Mouse (Mus musculus): ENCODE measurements at regions not wholly inside any gene's neighbourhood (a gene's known extent, or its start where the extent isn't known, plus 50 kb on each side); places are given as distances from the start of the nearest gene placed in this dataset.

- H3K4me2 ChIP-seq (replicated peaks): no peak overlapping the region
- H3K27me3 ChIP-seq (replicated peaks): no peaks in the 10 kb centered on the region
- no peaks in the 10 kb centered on the region for H3K9me3 ChIP-seq
- ATAC-seq (ENCODE audit: low FRiP score, low read depth): no peak
- H3K27ac ChIP-seq: no peak overlapping the region
- no peak overlapping the region for H3K9ac ChIP-seq
- H3K36me3 ChIP-seq: no peaks in the 10 kb centered on the region
- 90% methylated on average over 4 of the region's 4 CpGs for WGBS
- no peaks in the 10 kb centered on the region for H3K4me1 ChIP-seq
- no peak overlapping the region for H3K4me3 ChIP-seq
These were observed 1037.3 kb downstream of the Fam181b start for GRCm38 (mm10) chr7:94116899-94117521.

- H3K27me3 ChIP-seq (replicated peaks): no peaks in the 10 kb centered on the region
- no peak for ATAC-seq (ENCODE audit: low FRiP score, low read depth)
- H3K4me2 ChIP-seq (replicated peaks): no peak overlapping the region
- 82% methylated on average over 1 of the region's 1 CpGs for WGBS
- H3K36me3 ChIP-seq: no peaks in the 10 kb centered on the region
- H3K4me3 ChIP-seq: no peak overlapping the region
- no peaks in the 10 kb centered on the region for H3K9me3 ChIP-seq
- no peaks in the 10 kb centered on the region for H3K4me1 ChIP-seq
- no peak overlapping the region for H3K9ac ChIP-seq
- H3K27ac ChIP-seq: no peak overlapping the region
These were observed 1044.1 kb downstream of the Fam181b start for GRCm38 (mm10) chr7:94123781-94124180.

DNA sequence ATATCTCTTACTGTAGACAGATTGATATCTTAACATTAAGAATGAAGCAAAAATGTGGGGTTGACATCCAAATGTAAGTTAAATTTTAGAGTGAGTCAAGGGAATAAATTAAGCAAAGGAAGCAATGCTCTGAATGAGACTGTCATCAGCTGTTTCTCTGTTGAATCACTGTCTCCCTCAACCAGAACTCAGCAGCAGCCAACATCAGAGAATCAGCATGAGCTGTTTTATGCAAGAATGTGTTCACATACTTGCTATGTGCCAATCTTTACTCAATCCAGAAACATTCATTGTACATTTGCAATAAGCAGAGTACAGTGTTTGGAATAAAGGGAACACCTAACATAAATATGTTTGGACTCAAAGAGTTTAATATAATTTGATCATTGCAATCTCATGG is 1074.6 kb downstream of the Fam181b start:
- no peak overlapping the region for H3K27ac ChIP-seq
- H3K9me3 ChIP-seq: no peaks in the 10 kb centered on the region
- no peaks in the 10 kb centered on the region for H3K36me3 ChIP-seq
- no peak for ATAC-seq (ENCODE audit: low FRiP score, low read depth)
- no peak overlapping the region for H3K4me3 ChIP-seq
- no peak overlapping the region for H3K9ac ChIP-seq
- no peaks in the 10 kb centered on the region for H3K27me3 ChIP-seq (replicated peaks)
- no peaks in the 10 kb centered on the region for H3K4me1 ChIP-seq
- no peak overlapping the region for H3K4me2 ChIP-seq (replicated peaks)

DNA sequence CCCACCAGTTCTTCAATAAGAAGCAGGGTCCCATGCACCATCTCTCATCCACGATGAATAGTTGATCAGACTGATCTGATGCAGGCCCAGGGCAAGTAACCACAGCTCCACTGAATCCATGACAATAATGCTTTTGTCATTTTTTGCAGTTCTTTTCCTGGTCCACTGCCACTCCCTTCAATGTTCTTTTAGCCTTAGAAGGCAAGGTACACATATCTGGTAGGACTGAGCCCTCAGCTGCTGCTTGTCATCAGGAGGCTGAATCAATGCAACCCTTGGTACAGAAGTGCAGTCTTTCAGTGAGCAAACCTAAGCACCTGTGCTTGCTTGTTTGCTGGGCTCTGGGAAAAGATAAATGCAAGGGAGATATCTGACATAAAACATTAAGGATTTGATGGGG is 1075.8 kb downstream of the Fam181b start:
- ATAC-seq (ENCODE audit: low FRiP score, low read depth): no peak
- 85% methylated on average over 1 of the region's 1 CpGs for WGBS
- H3K27ac ChIP-seq: no peak overlapping the region
- no peaks in the 10 kb centered on the region for H3K4me1 ChIP-seq
- no peaks in the 10 kb centered on the region for H3K36me3 ChIP-seq
- H3K4me2 ChIP-seq (replicated peaks): no peak overlapping the region
- H3K9ac ChIP-seq: no peak overlapping the region
- no peak overlapping the region for H3K4me3 ChIP-seq
- H3K9me3 ChIP-seq: no peaks in the 10 kb centered on the region
- no peaks in the 10 kb centered on the region for H3K27me3 ChIP-seq (replicated peaks)

- no peak for ATAC-seq (ENCODE audit: low FRiP score, low read depth)
- Histone ChIP-seq H3K4me2 (replicated peaks) (no peak overlapping the region), H3K9me3 (no peaks in the 10 kb centered on the region), H3K36me3 (no peaks in the 10 kb centered on the region), H3K9ac (no peak overlapping the region), H3K27ac (no peak overlapping the region), H3K4me3 (no peak overlapping the region), H3K4me1 (no peaks in the 10 kb centered on the region), H3K27me3 (replicated peaks) (no peaks in the 10 kb centered on the region)
- 78% methylated on average over 2 of the region's 2 CpGs for WGBS
These were observed 1100.4 kb downstream of the Fam181b start for GRCm38 (mm10) chr7:94180027-94180426.

DNA sequence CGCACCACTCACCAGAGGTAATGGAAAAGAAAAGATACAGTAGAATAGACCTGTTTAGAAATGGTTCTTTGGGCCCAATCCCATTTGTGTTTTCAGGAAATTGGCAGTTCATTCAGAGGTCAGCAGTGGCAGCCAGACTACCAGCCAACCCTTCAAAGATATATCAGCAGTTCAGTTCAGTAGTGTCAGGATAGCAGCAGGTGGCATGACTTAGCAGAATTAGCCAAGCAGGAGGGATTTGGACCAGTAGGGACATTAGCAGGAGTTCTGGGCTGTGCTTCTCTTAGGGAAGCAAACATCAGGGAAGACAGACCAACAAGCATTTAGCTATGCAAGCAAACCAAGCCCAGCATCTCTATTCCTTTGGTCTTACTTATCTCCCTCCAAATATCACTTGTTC is 1132.7 kb downstream of the Fam181b start:
- Histone ChIP-seq H3K4me2 (replicated peaks) (no peak overlapping the region), H3K9me3 (no peaks in the 10 kb centered on the region), H3K36me3 (no peaks in the 10 kb centered on the region), H3K4me3 (no peak overlapping the region), H3K4me1 (no peaks in the 10 kb centered on the region), H3K27ac (no peak overlapping the region), H3K27me3 (replicated peaks) (no peaks in the 10 kb centered on the region), H3K9ac (no peak overlapping the region)
- no peak for ATAC-seq (ENCODE audit: low FRiP score, low read depth)
- WGBS: 83% methylated on average over 1 of the region's 1 CpGs

GRCm38 (mm10) chr7:94227482-94227881 is 1147.8 kb downstream of the Fam181b start:
- Histone ChIP-seq H3K4me1 (no peaks in the 10 kb centered on the region), H3K4me2 (replicated peaks) (no peak overlapping the region), H3K9me3 (no peaks in the 10 kb centered on the region), H3K36me3 (no peaks in the 10 kb centered on the region), H3K4me3 (no peak overlapping the region), H3K27me3 (replicated peaks) (no peaks in the 10 kb centered on the region), H3K27ac (no peak overlapping the region), H3K9ac (no peak overlapping the region)
- no peak for ATAC-seq (ENCODE audit: low FRiP score, low read depth)
- 59% methylated on average over 1 of the region's 1 CpGs for WGBS

DNA sequence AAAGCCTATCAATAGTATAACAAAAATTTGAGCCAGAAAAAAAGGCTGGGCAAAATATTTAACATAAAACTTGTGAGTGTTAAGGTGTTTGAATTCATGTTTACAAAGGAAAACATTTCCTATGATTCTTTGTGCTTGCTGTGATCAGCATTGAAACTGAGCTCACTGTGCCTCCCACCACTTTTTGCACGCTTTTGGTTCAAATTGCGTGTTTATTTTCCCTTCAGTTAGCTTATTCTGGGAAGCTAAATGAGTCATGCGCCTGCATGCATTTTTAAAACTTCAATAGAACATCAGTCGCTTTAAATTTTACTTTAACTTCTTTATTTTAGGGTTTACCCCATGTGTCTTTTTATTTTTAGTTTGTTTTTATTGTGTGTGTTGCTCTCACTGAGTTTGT is 1154.0 kb downstream of the Fam181b start:
- H3K27me3 ChIP-seq (replicated peaks): no peaks in the 10 kb centered on the region
- no peak overlapping the region for H3K27ac ChIP-seq
- H3K4me2 ChIP-seq (replicated peaks): no peak overlapping the region
- no peak for ATAC-seq (ENCODE audit: low FRiP score, low read depth)
- 93% methylated on average over 4 of the region's 4 CpGs for WGBS
- no peaks in the 10 kb centered on the region for H3K9me3 ChIP-seq
- H3K4me3 ChIP-seq: no peak overlapping the region
- no peak overlapping the region for H3K9ac ChIP-seq
- H3K4me1 ChIP-seq: no peaks in the 10 kb centered on the region
- H3K36me3 ChIP-seq: no peaks in the 10 kb centered on the region

DNA sequence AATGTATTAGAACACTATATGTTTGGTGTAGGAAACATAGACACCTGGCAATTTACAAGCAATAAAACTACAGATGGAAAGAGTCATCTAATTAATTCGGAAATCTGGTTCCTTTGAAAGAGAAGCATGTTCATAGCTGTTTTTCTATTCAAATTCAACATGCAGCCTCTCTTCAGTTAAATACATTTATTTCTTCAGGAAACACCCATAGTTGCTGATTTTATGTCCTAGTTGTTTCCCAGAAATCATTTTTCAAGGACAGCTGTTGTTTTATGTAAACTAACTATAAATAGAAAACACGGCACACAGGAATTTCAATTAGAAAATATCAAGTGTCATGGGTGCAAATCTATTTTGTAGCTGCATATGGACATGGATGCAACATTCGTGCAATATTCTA is 1169.8 kb downstream of the Fam181b start:
- no peak overlapping the region for H3K4me3 ChIP-seq
- H3K4me1 ChIP-seq: no peaks in the 10 kb centered on the region
- H3K9me3 ChIP-seq: no peaks in the 10 kb centered on the region
- H3K9ac ChIP-seq: no peak overlapping the region
- H3K36me3 ChIP-seq: no peaks in the 10 kb centered on the region
- WGBS: 89% methylated on average over 3 of the region's 3 CpGs
- no peak overlapping the region for H3K27ac ChIP-seq
- H3K27me3 ChIP-seq (replicated peaks): no peaks in the 10 kb centered on the region
- no peak overlapping the region for H3K4me2 ChIP-seq (replicated peaks)
- no peak for ATAC-seq (ENCODE audit: low FRiP score, low read depth)

DNA sequence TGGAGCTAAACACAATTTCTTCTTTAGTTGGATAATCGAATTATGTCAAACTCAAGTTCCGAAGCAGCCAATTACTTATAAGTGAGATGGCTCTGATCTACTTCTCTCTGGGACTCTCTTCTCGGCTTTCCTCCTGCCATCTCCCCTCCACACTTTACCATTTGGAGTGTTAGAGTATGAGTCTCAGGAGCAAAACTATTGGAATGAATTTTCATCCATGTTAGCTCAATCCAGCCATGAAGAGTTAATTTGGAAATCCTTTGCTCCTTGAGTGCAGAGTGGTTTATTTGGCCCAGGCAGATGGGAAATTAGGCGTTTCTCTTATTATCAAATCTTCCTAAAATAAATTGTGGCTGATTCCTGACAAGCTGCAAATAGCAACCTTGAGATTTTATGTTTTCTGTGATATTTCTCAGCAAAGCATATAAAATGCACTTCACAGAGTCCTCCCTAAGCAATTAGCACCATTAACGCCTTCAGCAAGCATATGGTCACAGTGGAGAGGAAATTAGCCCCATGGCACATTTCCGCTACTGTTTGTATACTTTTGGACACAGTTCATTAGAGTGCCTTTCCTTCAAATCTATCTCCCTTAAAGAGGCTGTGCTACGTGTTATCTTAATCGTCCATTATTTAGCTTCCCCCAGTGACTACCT is 1189.1 kb downstream of the Fam181b start:
- no peaks in the 10 kb centered on the region for H3K4me1 ChIP-seq
- no peak overlapping the region for H3K27ac ChIP-seq
- H3K4me3 ChIP-seq: no peak overlapping the region
- no peak for ATAC-seq (ENCODE audit: low FRiP score, low read depth)
- no peak overlapping the region for H3K9ac ChIP-seq
- H3K27me3 ChIP-seq (replicated peaks): no peaks in the 10 kb centered on the region
- 70% methylated on average over 8 of the region's 8 CpGs for WGBS
- no peaks in the 10 kb centered on the region for H3K36me3 ChIP-seq
- H3K4me2 ChIP-seq (replicated peaks): no peak overlapping the region
- no peaks in the 10 kb centered on the region for H3K9me3 ChIP-seq

- Histone ChIP-seq H3K27ac (no peak overlapping the region), H3K9me3 (no peaks in the 10 kb centered on the region), H3K4me2 (replicated peaks) (no peak overlapping the region), H3K4me1 (no peaks in the 10 kb centered on the region), H3K9ac (no peak overlapping the region), H3K4me3 (no peak overlapping the region), H3K27me3 (replicated peaks) (no peaks in the 10 kb centered on the region), H3K36me3 (no peaks in the 10 kb centered on the region)
- 68% methylated on average over 3 of the region's 3 CpGs for WGBS
- ATAC-seq (ENCODE audit: low FRiP score, low read depth): peak; percentile 72
These were observed 1201.9 kb downstream of the Fam181b start for GRCm38 (mm10) chr7:94281529-94281928.

DNA sequence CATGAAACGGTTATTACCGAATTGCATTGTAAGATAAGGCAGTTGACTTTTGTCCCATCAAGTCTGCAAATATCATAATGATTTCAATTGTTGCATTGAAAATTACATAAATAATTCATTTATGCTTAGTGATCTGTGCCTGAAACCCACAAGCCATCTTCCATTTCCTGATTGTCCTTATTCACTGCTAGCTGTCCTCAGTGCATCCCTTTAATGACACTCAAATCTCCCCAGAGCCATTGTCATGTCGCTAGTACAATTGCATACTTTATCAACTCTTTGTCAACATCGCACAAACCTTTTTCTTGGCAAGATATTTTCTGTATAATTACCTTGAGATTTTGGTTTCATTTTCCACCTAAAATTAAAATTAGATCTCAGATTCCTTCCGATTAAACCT is 1202.3 kb downstream of the Fam181b start:
- no peaks in the 10 kb centered on the region for H3K27me3 ChIP-seq (replicated peaks)
- H3K4me2 ChIP-seq (replicated peaks): no peak overlapping the region
- no peaks in the 10 kb centered on the region for H3K9me3 ChIP-seq
- no peak for ATAC-seq (ENCODE audit: low FRiP score, low read depth)
- no peaks in the 10 kb centered on the region for H3K4me1 ChIP-seq
- 82% methylated on average over 5 of the region's 5 CpGs for WGBS
- no peak overlapping the region for H3K27ac ChIP-seq
- H3K36me3 ChIP-seq: no peaks in the 10 kb centered on the region
- no peak overlapping the region for H3K4me3 ChIP-seq
- H3K9ac ChIP-seq: no peak overlapping the region

DNA sequence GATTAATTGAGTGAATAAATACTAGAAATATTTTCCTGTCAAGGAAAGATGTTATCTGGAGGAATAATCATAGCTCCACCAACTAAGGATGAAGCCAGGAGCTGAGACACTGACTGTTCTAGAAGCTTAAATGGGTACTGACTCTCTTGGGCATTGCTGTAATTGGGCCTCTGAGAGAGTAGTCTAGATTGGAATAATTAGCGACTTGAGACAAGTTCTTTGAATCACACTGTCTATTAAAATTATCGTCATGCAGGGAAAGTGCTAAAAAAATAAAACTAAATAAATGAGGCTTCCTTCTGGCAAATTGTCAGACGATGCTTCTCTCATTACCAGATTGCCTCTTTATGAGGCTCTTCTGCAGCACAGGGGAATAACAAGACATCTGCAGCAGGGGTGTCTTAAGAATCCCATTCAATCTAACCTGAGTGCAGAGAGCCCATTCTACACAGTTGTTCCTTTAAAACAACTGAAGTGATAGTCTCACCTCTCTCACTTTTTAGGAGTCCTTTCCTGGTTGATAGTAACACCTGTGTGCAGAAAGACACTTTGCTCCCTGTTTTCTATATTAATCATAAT is 1203.5 kb downstream of the Fam181b start:
- H3K4me3 ChIP-seq: no peak overlapping the region
- H3K9me3 ChIP-seq: no peaks in the 10 kb centered on the region
- no peak overlapping the region for H3K9ac ChIP-seq
- no peak overlapping the region for H3K4me2 ChIP-seq (replicated peaks)
- H3K27me3 ChIP-seq (replicated peaks): no peaks in the 10 kb centered on the region
- H3K27ac ChIP-seq: no peak overlapping the region
- no peaks in the 10 kb centered on the region for H3K36me3 ChIP-seq
- no peaks in the 10 kb centered on the region for H3K4me1 ChIP-seq
- ATAC-seq (ENCODE audit: low FRiP score, low read depth): no peak
- 72% methylated on average over 3 of the region's 3 CpGs for WGBS

Measured in neural tube, embryonic 12.5 days (tissue).